Mouse (Mus musculus) adrenal gland, postnatal 10 days (tissue): ENCODE data around the gene Galnt17. TPM values are rescaled to one million over a fixed set of nuclear protein-coding genes. Genes with fewer than 3 reads are reported as not detected.

Experiments
- DNase-seq: peaks from one replicate; pipeline ENCODE4 v3.0.0; 2021; ENCODE audit warnings: mixed read lengths
- total RNA-seq, 2 experiments: library from RNA; stranded (reverse); gene quantifications; 2 replicates each; pipeline ENCODE4 v1.2.3; 2021

Gene Galnt17
- total RNA-seq, 2 experiments from 2014 or later, result 4.9 to 7.9 TPM

- DNase-seq, result no peak
Observed at GRCm38 (mm10) chr5:131119896-131120295, 188.4 kb downstream of the Galnt17 start.

DNA sequence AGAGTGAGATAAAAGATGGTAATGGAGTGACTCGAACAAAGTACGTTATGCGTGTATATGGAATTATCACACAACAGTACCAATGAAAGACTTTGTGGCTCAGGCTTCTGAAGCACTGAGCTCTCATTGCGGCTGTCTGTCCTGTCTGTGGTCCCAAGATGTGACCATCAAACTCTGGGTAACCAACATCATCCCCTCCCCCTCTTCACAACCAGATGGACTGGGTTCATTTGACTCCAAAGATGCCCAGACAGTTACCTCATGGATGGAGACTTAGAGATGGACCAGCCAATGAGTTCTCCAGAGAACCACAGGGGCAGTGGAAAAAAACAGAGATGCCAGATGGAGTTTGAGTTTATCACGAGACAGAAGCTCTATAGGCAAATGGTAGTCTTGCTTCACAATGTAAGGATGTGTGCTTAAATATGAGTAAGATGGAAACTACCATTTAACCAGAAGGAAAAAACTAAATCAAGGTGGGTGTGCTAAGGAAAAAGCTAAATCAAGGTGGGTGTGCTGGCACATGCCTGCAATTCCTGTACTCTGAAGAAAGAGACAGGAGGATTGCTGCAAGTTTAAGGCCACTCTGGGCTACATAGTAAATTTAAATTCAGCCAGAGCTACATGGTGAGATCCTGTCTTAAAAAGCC lies 190.8 kb downstream of the Galnt17 start:
- DNase-seq, result no peak

GRCm38 (mm10) chr5:131113850-131114470 lies 194.3 kb downstream of the Galnt17 start:
- DNase-seq, result no peak

GRCm38 (mm10) chr5:131107188-131107587 lies 201.1 kb downstream of the Galnt17 start:
- no peak for DNase-seq

- DNase-seq, result peak; percentile 31
Observed at GRCm38 (mm10) chr5:131096824-131097223, 211.5 kb downstream of the Galnt17 start.

GRCm38 (mm10) chr5:131095635-131096034 lies 212.7 kb downstream of the Galnt17 start:
- DNase-seq, result no peak

GRCm38 (mm10) chr5:131094771-131095170 lies 213.5 kb downstream of the Galnt17 start:
- DNase-seq, result no peak

- no peak for DNase-seq
Observed at GRCm38 (mm10) chr5:131094138-131094537, 214.2 kb downstream of the Galnt17 start.

DNA sequence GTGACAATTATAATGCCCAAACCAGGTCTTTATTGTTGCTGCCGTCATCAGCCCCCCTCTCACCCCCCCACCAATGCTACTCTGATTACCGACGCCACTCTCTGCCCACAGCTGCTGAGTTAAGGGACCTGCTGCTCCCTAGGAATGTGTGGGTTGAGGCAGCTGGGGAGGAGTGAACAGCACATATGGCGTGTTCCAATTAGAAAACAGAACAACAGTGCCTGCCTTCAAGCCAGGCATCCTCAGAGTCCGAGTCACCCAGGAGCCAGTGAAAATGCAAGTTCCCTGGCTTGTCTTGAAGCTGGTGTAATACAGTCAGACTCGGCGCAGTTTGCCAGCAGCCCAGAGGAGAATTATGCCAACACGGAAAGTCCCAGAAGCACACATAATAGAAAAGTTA lies 218.4 kb downstream of the Galnt17 start:
- no peak for DNase-seq

GRCm38 (mm10) chr5:131088866-131089265 lies 219.4 kb downstream of the Galnt17 start:
- DNase-seq, result no peak

GRCm38 (mm10) chr5:131083072-131083657 lies 225.1 kb downstream of the Galnt17 start:
- DNase-seq, result no peak

GRCm38 (mm10) chr5:131077682-131078081 lies 230.6 kb downstream of the Galnt17 start:
- no peak for DNase-seq

DNA sequence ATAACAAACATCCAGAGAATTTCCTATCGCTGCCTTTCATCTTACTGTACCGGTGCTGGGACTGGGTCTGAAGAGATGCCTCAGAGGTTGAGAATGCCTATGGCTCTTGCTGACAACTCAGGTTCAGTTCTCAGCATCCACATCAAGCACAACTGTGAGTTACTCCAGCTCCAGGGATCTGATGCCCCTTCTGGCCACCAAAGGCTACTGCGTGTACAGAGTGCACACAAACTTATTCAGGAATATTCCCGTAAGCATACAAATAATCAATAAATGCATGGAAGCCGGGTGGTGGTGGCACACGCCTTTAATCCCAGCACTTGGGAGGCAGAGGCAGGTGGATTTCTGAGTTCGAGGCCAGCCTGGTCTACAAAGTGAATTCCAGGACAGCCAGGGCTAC lies 232.5 kb downstream of the Galnt17 start:
- no peak for DNase-seq

- no peak for DNase-seq
Observed at GRCm38 (mm10) chr5:131074295-131074694, 234.0 kb downstream of the Galnt17 start.

- no peak for DNase-seq
Observed at GRCm38 (mm10) chr5:131065174-131065573, 243.1 kb downstream of the Galnt17 start.

- no peak for DNase-seq
Observed at GRCm38 (mm10) chr5:131048505-131048904, 259.8 kb downstream of the Galnt17 start.

GRCm38 (mm10) chr5:131043130-131043529 lies 265.2 kb downstream of the Galnt17 start:
- no peak for DNase-seq

DNA sequence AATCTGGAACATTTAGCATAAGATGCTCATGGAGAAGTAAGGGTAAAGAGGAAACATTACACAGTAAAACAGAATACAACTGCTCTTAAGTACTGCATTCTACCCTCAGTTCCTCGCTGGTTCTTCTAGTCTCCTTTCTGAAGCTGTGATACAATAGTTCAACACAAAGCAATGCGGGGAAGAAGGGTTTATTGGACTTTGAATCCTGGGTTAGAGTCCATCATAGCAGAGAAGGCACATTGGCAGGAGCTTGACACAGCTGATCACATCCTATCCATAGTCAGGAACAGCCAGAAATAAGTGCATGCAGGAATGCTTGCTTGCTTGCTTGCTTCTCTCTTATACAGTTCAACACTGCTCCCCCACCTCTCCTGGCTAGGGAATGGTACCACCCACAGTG lies 267.9 kb downstream of the Galnt17 start:
- DNase-seq, result no peak

- DNase-seq, result no peak
Observed at GRCm38 (mm10) chr5:131039611-131040313, 268.5 kb downstream of the Galnt17 start.

DNA sequence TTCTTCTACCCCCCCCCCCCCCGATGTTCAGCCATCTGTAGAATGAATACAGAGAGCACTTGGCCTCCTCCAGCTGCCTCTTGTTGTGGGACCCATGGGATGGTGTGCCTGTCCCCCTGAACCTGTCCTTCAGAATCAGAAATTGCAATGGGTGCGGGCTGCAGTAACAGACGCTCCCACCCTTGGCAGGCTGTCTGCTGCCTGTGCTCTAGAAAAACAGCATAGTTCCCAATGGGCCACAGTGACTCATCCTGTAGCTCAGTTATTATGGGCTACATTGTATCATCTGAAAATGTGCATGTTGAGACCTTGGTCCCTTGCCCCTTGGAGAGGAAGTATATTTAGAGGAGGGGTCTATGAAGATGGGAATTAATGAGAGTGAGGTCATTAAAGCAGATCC lies 283.8 kb downstream of the Galnt17 start:
- no peak for DNase-seq

DNA sequence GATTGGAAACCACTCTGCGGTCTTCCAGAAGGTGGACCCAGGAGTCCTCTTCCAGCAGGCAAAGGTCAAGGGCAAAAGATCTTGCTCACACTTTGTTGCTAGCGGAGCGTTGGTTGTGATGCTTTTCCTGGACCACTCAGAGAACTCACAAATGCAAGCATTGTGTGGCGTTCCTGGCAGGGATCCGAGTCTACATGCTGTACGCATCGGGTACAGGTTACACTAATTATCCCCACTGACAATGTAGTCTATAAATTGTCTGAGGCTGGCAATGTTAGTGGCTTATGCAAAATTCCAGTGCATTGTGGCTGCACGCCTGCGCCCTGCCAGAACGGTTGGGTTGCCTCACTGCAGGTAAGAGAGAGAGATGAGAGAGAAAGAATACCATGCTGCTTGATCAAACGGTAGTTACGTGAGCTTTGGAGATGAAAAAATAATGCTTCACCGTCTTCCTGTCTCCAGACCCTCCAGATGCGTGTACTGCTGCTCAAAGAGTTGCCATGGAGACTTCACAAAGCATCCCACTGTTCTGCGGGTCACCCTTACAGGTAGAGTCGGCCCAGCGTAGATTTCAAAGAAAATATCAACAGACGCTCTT lies 285.8 kb downstream of the Galnt17 start:
- no peak for DNase-seq

DNA sequence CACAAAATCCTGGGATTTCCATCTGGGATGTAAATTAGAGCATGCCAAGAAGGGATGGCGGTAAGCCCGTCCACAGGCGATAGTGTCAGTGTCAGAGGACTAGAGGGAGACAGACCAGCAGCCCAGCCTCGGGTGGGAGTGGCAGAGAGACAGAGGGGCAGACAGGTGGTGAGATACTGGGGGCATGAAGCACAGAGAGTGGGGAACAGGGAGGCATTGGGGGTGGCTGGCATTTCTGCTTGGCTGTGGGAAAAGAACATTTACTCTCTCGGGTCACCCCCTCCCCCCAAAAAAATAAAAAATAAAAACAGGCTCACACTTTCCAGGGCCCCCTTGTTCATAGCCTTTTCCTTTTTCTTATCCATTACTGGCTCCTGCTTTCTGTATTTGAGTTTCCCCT lies 287.4 kb downstream of the Galnt17 start:
- no peak for DNase-seq
